Mouse (Mus musculus) cerebellum, adult 11 months (tissue): ENCODE results near the gene Slc25a43.
A peak's percentile ranks its signal among the peaks of the same experiment; 100 is the strongest.

Experiments used
- DNase-seq: peaks from one replicate; pipeline ENCODE4 v3.0.0; 2022

Slc25a43 gene

DNA sequence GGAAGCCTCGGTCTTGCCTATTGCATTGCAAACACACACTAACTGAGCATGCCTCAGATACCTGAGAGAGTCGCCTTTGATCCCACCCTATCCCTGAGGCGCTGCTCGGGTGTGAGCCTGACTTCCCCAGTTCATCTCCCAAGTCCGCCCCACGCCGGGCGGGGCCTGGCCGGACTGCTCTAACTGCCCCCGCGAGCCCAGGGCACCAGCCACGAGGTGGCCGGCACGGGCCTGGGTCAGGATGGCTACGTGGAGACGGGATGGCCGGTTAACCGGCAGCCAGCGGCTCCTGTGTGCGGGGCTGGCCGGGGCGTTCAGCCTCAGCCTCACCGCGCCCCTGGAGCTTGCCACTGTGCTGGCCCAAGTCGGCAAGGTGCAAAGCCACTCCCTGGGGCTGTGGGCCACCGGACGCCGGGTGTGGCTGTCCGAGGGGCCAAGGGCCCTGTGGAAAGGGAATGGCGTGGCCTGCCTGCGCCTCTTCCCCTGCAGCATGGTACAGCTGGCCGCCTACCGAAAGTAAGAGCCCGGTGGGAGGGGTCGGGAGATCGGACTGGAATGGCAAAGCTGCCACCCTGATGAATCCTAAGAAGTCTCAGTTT, at the start of gene Slc25a43:
Slc25a43 (plus strand) TSS at position 157 of the 599 bp plus-strand sequence.
- DNase-seq = no peak

DNA sequence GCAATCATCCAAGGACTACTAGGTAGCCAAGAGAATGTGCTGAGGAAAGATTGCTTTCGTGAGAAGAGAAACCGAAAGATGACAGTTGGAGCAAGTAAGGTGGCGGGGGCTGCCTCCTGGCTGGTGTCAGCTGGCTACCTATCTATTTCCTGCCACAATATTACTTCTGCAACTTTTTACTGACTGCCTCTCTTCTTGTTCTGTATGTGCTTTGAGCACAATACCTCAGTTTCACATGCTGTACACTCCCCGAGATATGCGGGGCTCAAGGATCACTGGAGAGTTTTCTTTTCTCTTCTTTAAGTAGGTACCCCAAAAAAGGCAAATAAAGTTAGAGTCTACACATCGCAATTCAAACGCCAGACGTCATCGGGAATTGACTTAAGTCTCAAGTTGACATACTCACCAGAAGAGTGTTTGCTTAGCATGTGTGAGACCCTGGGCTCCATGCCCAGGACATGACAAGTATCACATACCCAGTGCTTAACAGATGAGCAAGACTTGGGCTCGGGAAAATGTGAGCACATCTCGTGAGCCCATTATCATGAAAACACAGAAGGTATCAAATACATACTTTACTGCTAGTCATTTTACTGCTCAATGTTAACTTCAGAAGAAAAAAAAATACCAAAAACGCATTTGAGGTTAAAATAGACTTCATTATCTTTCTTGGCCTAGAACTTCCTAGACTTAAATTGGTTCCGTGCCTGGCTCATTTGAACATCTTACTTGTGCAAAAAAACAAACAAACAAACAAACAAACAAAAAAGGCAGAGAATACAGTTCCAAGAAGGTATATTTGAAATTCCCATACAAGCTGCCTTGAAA, 3.1 kb upstream of the Slc25a43 start:
- DNase-seq = no peak

- DNase-seq = no peak
Measured at GRCm38 (mm10) chrX:36741278-36741677, 2.2 kb upstream of the Slc25a43 start.

DNA sequence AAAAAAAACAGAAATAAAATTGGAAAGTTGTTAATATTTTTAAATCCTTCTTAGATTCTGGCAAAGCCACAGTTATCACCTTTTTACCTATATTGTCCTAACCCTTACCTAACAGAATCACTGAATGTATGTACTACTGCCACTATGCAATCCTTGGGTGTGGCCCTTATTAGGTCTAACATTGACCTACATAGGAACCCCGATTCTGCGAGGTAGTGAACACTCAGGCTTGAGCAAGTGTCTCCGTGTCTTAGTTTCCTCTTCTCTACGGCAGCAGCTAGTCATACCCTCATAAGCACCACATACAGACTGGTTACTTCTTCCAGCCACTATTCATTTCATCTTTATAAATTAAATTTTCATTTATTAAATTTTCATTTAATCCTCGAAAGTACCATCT, 715 bp upstream of the Slc25a43 start:
- no peak for DNase-seq

DNA sequence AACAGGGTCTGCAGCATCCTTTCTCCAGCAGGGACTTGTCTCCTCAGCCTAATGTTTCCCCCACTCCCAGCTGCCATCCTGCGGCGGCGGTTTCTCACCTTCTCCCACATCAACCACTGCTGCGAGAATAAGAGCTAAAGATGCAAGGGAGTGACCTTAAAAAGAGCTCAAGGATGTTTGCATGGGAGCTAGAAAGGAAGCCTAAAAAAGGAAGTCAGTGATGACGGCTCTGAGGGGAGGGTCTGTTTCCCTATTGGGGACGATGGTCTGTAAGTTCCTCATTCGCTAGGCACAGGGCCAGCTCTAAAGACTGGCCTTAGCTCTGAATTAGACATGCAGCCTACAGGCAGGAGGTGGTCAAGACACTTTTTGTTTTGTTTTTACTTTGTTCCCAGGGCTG, 1.3 kb downstream of the Slc25a43 start:
- DNase-seq = no peak

DNA sequence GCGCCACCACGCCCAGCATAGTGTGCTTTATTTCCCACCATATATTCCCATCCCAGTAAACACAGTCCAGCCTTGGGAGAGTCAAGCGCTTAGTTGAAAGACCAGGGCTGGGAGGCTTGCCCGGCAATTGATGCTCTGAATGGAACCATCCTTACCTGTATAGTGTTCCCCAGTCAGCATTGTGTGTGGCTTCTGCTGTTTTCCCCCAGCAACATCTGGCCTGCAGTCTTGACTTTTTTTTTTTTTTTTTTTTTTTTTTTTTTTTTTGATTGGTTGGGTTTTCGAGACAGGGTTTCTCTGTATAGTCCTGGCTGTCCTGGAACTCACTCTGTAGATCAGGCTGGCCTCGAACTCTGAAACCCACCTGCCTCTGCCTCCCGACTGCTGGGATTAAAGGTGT, 1.9 kb downstream of the Slc25a43 start:
- no peak for DNase-seq

DNA sequence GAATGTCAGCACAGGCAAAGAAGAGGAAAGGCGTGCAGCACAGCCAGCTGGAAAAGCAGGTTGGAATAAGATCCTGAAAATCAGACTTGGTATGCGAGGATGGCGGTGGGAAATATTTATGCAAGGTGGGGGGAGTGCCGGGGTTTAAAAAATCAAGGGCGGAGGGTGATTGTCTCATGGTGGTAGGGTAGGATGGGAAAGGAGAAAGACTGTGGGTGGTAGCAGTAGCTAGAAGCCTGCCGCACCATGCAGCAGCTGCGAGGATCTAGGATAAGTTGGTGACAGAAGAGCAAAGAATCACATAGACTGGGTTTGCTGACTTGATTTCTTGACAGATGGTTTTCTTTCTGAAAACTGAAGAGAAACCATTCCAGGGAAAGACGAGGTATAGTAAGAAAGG, 3.3 kb downstream of the Slc25a43 start:
- no peak for DNase-seq

GRCm38 (mm10) chrX:36748573-36748972, 5.1 kb downstream of the Slc25a43 start:
- no peak for DNase-seq

GRCm38 (mm10) chrX:36749281-36749785, 5.9 kb downstream of the Slc25a43 start:
- no peak for DNase-seq

- DNase-seq = no peak
Measured at GRCm38 (mm10) chrX:36750591-36750990, 7.1 kb downstream of the Slc25a43 start.

- no peak for DNase-seq
Measured at GRCm38 (mm10) chrX:36752586-36752985, 9.1 kb downstream of the Slc25a43 start.

GRCm38 (mm10) chrX:36757796-36758472, 14.5 kb downstream of the Slc25a43 start:
- no peak for DNase-seq

- DNase-seq = no peak
Measured at GRCm38 (mm10) chrX:36758566-36758965, 15.1 kb downstream of the Slc25a43 start.

GRCm38 (mm10) chrX:36760946-36761635, 17.6 kb downstream of the Slc25a43 start:
- peak; percentile 35 for DNase-seq

DNA sequence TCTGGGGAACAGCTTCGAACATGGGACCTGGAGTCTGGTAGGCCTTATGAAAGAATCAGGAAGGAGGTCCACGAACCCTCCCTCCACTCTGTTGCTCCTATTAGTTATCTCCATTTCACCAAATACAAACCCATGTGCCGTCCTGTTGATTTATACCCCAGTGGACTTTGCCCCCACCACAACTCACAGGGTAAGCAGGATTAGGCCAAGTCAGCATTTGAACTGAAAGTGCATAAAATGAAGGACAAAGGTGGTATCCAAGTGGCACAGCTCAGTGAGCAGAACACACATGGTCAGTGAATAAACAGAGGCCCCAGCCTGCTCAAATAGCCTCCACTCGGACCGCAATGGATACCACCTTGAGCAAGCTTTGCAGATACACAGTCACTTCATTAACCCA, 18.8 kb downstream of the Slc25a43 start:
- no peak for DNase-seq

DNA sequence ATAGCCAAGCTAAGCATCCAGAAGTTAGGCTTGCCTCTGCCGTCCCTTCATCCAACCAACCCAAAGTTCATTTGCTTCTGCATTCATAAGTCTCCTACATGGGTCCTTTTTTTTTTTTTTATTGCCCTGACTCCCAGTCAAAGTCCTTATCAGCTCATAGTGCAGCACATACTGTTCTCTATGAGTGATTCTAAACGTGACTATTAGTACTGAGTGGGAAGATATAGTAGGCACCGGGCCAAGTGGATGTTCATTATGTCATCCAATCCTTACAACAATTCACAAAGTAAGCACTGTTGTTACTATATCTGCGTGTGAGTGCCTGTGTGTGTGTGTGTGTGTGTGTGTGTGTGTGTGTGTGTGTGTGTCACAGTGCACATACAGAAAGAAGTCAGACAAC, 19.4 kb downstream of the Slc25a43 start:
- no peak for DNase-seq

DNA sequence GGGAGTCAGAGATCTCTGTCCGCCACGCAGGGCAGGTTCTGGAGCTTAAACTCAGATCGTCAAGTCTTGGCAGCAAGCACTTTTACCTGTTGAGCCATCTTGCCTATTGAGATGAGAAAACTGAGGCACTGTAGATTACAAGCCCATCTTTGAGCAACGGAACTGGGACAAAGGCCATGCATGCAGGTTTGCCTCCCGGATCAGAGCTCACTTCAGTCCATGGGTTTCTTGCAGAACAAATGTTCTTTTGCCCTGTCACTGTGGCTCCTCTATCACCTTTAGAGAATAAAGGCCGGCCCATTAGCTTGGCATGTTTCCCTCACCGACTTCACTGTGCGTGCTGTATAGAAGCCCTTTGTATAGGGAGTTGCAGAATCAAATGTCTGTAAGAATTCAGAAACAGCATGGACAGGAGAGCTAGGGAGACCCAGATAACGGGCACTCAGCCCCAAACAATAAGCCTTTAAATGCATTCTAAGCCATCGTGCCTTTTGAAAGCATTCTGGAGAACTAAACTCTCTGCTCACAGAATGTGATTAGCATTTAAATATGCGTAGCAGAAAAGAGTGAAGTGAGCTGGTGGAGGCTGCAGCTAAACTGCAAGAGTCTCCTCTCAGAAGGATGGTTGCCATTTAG, 20.0 kb downstream of the Slc25a43 start:
- no peak for DNase-seq

- no peak for DNase-seq
Measured at GRCm38 (mm10) chrX:36763934-36764317, 20.5 kb downstream of the Slc25a43 start.

- no peak for DNase-seq
Measured at GRCm38 (mm10) chrX:36767386-36767785, 23.9 kb downstream of the Slc25a43 start.

DNA sequence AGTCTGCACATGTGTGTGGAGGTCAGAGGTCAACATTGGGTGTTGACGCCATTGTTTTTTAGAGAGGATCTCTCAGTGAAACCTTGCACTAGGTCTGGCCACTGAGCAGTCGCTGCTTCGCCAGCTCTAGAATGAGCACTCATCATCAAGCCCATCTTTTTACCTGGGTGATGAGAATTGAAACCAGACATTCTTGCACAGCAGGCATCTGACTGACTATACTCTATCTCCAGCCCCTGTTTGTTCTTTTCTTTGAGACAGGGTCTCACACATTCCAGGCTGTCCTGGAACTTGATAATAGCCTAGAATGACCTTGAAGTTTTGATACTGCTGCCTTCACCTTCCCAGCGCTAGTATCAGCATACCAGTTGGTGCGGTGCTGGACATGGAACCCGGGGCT, 29.1 kb downstream of the Slc25a43 start:
- no peak for DNase-seq

- no peak for DNase-seq
Measured at GRCm38 (mm10) chrX:36775520-36775919, 32.1 kb downstream of the Slc25a43 start.

DNA sequence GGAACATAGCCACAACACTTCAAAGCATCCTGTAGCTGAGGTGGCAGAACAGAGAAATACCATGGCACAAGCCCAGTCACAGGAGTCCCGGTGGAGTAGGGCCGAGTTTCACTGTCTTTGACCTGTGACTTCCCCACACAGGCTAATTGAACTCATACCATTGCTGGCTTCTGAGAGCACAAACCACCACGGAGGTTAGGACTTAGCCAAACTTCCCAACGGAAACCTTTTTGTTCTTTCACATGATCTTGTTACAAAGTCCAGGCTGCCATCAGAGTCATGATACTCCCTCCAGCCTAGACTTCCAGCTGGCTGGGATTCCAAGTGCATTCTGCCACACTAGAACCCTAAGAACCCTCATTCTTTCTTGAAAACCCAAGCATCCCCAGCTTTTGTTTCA, 34.2 kb downstream of the Slc25a43 start:
- DNase-seq = no peak

DNA sequence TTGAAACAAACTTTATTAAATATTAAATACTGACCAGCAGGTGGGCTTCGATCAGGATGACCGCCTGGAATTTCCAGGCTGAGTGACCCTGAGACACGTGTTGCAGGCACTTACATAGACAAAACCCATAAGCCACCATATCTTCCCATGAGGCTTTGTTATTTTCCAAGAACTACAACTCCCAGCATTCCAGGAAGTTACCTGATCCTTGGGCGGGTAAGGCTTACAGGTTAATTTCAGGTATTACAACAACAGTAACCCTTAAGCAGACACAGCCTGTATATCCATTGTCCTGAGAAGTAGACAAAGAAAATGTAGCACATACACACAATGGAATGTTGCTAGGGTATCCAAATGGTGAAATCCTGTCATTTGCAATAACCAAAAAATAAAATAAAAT, 45.9 kb downstream of the Slc25a43 start:
- no peak for DNase-seq
